Mouse (Mus musculus): ENCODE measurements at regions not wholly inside any gene's neighbourhood (a gene's known extent, or its start where the extent isn't known, plus 50 kb on each side); places are given as distances from the start of the nearest gene placed in this dataset.

GRCm38 (mm10) chr3:71096071-71096470 lies 1088.7 kb downstream of the Otol1 start:
- intact Hi-C loops (cut with DNase I): loop anchor here (10.0 kb wide), 2 partner anchors 991 to 1949 kb away; no protein-coding TSS in a partner anchor
- DNase-seq (ENCODE audit: low spot score in 2 of 2): peak in 1 of 2 experiments; percentile 20

DNA sequence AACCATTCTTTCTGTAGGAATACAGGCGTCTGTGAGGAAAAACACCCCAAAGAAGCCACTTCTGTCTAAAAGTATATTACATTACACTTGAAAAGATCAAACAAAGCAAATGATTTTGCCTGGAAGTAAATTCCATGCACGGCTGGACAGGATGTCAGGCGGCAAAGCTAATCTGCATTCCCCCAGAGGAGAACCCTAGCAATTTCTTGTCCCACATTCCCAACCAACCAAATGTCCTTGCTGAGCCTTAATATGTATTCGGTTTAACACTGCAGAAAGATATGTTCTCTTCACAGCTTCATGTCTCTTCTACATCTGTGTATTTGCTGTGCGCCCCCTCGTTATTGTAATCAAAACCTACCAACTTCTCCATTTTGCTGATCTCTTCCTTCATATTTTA lies 1096.1 kb downstream of the Otol1 start:
- DNase-seq (ENCODE audit: low spot score in 2 of 2): no peak
- intact Hi-C loops (cut with DNase I): no loop called here

GRCm38 (mm10) chr3:71145262-71145661 lies 1137.8 kb downstream of the Otol1 start:
- DNase-seq (ENCODE audit: low spot score in 2 of 2): no peak
- intact Hi-C loops (cut with DNase I): no loop called here

Measured in left cerebral cortex, postnatal 14 days (tissue).